Mouse (Mus musculus) cortical plate, adult 2 months (tissue): ENCODE measurements around the gene Mllt3. TPM values are rescaled to one million over a fixed set of nuclear protein-coding genes. Genes with fewer than 3 reads are reported as not detected.

Experiments
- H3K27ac ChIP-seq: fragments of 200-500 bp; 2 replicates; pipeline ENCODE4 v1.5.1; 2012; ENCODE audit warnings: low read length, control low read depth, inconsistent platforms; ENCODE audit not compliant: insufficient read depth
- H3K4me1 ChIP-seq: fragments of 200-500 bp; 2 replicates; pipeline ENCODE4 v1.6.1; 2011; ENCODE audit warnings: low read length; ENCODE audit not compliant: control insufficient read depth, insufficient read depth
- H3K4me3 ChIP-seq: fragments of 200-500 bp; 2 replicates; pipeline ENCODE4 v1.5.1; 2011; ENCODE audit warnings: mild to moderate bottlenecking, low read length, control low read depth; ENCODE audit not compliant: insufficient read depth
- CTCF ChIP-seq: fragments of 200-500 bp; IDR thresholded peaks from 2 replicates; pipeline ENCODE4 v1.5.1; 2011; ENCODE audit warnings: mild to moderate bottlenecking, control low read depth, low read length; ENCODE audit not compliant: insufficient read depth; ENCODE audit errors: extremely low read depth
- POLR2A ChIP-seq: fragments of 200-500 bp; IDR thresholded peaks from 2 replicates; pipeline ENCODE4 v1.6.1; 2011; ENCODE audit warnings: mild to moderate bottlenecking, low read length, control low read depth; ENCODE audit not compliant: insufficient read depth; ENCODE audit errors: extremely low read depth
- polyA plus RNA-seq: library from polyadenylated mRNA; depleted of rRNA; stranded (reverse); fragments of >200 nt; gene quantifications from 2 replicates; pipeline ENCODE4 v1.2.3, GENCODE M21; 2012

The Mllt3 gene
- polyA plus RNA-seq, 1 experiment, result 23.2 TPM

DNA sequence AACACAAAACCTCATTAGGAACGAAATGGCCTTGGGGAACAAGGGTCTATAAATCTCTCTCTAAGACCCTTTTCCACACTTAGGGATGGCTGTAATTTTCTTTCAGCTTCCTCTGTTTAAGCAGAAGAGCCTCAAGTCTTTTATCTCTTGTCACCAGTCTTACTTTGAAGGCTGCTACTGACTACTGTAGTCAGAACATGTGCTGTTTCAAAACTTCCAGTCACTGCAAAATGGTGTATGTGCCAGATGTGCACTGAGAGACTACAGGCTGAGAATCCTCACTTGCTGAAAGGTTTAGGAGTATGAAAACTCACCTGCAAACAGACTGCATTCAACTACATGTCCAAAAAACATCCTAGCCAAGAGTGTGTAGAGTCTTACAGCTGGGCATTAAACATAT, 232.9 kb downstream of the Mllt3 start:
- no peak overlapping the region for H3K27ac ChIP-seq
- TF ChIP-seq CTCF (no peak), POLR2A (no peak)

DNA sequence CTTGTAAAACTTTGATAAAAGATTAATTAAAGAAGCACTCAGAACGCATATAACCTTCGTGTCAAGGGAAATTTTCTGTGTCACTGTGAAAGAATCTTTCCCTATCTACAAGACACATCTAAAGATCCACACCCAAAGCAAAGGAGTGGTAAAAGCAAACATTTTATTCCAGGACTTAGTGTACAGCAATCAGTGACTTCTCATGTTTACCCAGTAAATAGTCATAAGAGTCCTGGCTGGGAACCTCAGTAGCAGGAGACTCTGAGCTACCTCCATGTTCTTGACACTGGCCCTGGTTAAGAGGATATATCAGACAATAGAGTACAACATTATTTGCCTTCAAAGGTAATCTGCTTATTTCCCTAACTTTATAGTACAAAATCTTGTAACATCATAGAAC, 233.7 kb downstream of the Mllt3 start:
- Histone ChIP-seq H3K27ac (no peak overlapping the region), H3K4me3 (no peak overlapping the region), H3K4me1 (no peaks in the 10 kb centered on the region; the same call in none of the 2 replicates)
- TF ChIP-seq CTCF, result no peak
- no peak for TF ChIP-seq POLR2A

More for the DNA sequence above, 232.9 kb downstream of the Mllt3 start:
- no peaks in the 10 kb centered on the region; the same call in none of the 2 replicates for H3K4me1 ChIP-seq
- no peak overlapping the region for H3K4me3 ChIP-seq

DNA sequence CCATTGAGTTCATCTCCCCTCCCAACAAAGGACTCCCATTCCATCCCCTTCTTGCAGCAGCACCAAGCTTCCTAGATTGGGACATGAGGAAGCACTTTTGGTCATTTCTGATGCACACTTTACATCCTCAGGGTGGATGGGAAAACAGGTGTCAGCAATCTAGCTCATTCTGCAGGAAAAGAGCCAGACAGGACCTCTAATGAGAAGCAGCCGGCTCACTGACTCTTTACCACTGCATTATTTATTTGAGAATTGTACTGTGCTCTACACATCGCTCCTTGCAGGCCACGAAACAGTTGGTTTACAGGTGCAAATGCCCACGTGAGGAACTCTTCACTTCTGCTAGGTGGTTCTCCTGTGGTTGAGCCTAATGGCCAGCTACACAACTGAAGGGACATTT, 237.9 kb downstream of the Mllt3 start:
- no peaks in the 10 kb centered on the region for H3K4me1 ChIP-seq
- no peak overlapping the region for H3K27ac ChIP-seq
- no peak overlapping the region for H3K4me3 ChIP-seq
- no peak for TF ChIP-seq CTCF
- TF ChIP-seq POLR2A, result no peak

DNA sequence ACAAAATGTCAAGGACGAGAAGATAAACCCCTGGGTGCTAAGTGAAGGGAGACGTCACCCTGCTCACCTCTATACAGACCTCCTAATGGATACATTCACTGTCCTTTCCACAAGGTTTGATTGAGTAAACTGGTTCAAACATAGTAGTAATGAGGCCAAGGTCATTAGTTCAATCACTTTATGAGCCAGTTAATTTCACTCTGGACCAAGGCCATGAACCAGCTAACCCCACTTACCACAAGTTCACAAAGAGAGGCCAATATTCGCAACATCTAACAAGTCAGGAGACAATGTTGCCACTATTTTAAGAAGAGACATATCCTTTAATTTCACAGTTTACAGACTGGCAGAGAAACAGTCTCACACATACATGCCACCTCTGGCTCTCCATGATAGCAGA, 238.9 kb downstream of the Mllt3 start:
- no peak for TF ChIP-seq POLR2A
- TF ChIP-seq CTCF, result no peak
- Histone ChIP-seq H3K27ac (no peak overlapping the region), H3K4me3 (no peak overlapping the region), H3K4me1 (no peaks in the 10 kb centered on the region)

DNA sequence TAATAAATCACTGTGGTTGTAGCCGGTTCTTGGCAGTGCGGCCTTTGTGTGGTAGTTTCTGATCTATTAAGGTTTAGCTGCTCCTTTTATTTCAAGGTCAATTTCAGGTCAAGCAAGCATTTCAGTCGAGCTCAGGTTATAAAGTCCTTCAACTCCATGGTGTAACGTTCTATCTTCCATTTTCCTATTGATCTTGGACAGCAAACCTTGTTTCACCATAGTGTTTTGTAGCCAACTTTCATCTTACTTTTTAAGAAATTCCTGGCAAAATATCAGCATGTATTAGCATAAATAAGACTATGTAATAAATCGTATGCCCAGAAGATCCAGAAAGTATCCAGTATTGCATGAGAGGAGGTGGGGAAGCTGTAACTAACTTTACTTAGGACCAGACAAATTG, 240.7 kb downstream of the Mllt3 start:
- H3K27ac ChIP-seq, result no peak overlapping the region
- H3K4me1 ChIP-seq, result no peaks in the 10 kb centered on the region
- no peak overlapping the region for H3K4me3 ChIP-seq
- no peak for TF ChIP-seq POLR2A
- no peak for TF ChIP-seq CTCF

DNA sequence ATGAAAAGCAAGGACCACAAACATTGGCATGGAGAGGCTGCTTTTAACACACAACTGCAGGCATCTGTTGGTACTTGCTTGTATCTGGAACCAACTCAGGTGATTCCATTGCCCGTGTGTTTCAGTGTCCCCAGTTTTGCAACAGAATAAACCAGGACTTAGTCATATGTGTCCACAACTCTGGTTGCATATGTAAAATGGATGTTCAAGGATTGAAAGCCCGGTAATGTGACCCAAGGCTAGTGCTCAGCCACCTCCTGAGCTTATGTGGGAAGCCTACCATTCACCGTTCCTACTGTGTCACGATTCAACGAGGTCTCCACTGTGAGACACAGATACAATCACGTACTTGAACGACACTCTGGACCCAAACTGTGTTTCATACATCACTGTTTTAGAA, 243.7 kb downstream of the Mllt3 start:
- TF ChIP-seq POLR2A, result no peak
- no peak for TF ChIP-seq CTCF
- H3K4me1 ChIP-seq, result no peaks in the 10 kb centered on the region
- no peak overlapping the region for H3K4me3 ChIP-seq
- H3K27ac ChIP-seq, result no peak overlapping the region

DNA sequence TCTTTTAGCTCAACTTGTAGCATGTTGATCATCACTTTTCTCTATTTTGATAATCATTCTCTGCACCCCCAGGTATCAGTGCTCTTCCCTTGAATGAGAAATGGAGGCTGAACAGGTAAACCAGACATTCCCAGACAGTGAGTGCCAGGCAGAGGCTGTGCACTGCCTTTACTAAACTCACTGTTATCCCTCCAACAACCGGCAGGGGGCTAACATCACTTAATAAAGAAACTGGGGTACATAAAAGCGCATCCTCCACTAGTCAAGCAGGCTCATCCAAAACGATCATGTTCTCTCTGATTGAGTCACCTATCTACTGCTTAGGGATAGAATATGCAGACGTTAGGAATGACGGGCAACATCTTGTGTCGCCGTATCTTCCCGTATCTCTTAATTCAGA, 244.5 kb downstream of the Mllt3 start:
- Histone ChIP-seq H3K27ac (no peak overlapping the region), H3K4me1 (peaks cover 3% of the 10 kb centered on the region; the same call in 1 of the 2 replicates), H3K4me3 (no peak overlapping the region)
- TF ChIP-seq CTCF (peak; percentile 20; the same call in 1 of the 2 replicates), POLR2A (no peak)

DNA sequence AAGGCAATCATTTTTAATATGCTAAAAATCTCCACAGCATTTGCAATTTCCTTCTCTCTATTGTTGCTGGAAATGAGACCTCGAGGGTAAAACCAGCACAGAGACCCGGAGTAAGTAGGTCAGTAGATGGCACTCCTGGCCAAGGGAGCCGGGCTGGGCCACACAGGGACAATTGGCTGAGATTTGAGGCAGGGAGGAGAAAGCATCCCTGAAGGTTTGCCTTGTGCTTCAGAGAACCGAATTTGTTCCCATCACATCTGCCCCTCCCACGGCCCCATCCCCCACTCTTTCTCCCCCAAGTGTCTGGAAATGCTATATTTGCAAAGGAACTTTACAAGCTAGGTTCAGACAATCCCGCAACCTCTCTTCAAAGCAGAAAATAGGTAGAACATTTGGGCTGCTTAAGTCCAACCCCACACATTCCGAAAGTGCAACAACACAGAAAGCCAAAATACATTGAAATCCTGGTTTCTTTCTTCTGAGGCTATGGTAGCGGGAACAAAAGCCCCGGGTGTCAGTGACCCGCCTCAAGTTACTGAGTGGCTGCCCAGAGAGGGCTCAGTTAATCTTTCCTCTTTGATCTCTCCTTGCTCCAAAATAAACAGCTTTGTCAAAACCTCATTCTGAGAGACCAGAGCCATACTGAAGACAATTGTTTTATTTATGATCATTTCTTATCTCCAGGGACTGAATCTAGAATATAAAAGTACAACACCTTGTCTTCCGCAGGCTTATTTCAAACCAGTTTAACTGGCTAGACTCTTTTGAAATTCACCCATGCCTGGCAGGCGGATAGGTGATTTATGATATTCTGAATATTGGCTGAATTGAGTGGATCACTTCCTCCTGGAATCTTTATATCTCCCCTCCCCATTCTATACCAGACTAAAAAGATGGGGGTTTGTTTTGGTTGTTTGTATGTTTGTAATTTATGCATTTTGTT, 247.8 kb downstream of the Mllt3 start:
- Histone ChIP-seq H3K4me3 (no peak overlapping the region), H3K27ac (no peak overlapping the region), H3K4me1 (peaks cover 3% of the 10 kb centered on the region; the same call in 1 of the 2 replicates)
- TF ChIP-seq CTCF, result peak; percentile 71
- TF ChIP-seq POLR2A, result no peak

DNA sequence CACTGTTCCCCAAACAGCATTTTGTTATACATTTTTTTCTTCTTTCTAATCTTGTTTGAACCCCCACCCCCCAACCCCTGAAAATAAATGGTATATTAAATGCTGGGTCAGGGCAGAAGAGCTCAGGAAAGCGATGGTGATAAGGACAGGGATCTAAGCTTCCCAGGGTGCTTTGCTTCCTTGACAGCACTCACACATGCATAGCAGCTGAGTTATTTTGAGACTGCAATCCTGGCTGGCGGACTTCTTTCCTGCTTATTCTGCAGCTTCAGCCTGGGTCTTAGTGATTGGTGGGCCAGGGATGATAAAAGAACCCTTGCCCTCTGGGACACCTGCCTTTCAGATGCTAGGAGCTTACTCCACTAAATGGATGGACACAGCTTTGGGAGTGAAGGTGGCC, 249.4 kb downstream of the Mllt3 start:
- TF ChIP-seq POLR2A (no peak), CTCF (no peak)
- no peak overlapping the region for H3K4me3 ChIP-seq
- no peak overlapping the region for H3K27ac ChIP-seq
- H3K4me1 ChIP-seq, result peaks cover 3% of the 10 kb centered on the region; the same call in 1 of the 2 replicates

DNA sequence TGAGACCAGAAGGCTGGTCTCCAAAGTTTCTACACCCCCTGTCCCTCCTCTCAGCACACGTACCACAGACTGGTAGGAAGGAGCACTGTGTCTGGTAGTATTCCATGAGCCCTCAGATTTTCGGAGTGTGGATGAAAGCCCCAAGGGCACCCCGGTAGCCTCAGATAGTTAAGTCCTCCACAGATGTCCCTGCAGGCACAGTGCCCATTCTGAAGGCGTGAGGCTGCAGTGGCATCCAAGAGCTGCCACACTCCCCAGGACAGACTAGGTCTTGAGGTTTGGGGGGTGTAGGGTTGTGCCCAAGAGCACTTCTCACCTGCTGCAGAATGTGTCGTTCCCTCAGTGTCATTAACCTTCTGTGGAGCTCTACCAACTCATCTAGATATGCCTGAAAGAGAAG, 251.2 kb downstream of the Mllt3 start:
- TF ChIP-seq POLR2A, result no peak
- no peak for TF ChIP-seq CTCF
- no peak overlapping the region for H3K4me3 ChIP-seq
- H3K27ac ChIP-seq, result no peak overlapping the region
- H3K4me1 ChIP-seq, result peaks cover 3% of the 10 kb centered on the region; the same call in 1 of the 2 replicates
